Mouse (Mus musculus) cerebellum, adult 9-11 months (tissue): ENCODE data around the gene Sel1l3.

Experiments
- DNase-seq: peaks from one replicate; pipeline ENCODE4 v3.0.0; 2022

The Sel1l3 gene

DNA sequence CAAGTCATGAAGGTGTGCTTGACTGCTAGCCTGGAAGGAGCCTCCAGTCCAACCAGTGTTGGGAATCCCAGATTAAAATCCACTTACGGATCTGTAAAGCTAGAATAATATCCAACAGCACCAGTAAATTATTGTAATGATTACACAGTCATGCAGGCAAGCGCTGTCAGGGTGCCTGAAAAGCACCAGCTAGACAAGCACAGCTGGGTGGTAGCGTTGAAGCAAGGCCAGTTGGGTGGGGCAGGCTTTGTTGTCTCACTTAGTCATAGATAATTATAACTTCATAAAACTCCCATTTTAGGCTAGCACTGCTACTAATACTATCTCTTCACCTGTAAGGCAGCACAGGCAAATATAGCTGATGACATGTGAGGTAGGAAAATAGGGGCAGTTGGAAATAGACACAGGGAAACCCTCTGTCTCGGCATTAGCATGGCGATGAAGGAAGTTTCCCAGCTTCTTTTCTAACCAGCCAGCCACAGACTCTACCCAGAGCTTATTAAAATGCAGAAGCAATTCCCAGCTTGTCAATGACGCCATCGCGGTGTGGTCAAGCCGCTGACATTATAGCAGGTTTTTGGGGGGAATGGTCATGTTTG, 152.1 kb downstream of the Sel1l3 start:
- DNase-seq: no peak
